Mouse (Mus musculus): ENCODE results near the gene Stt3a.

The Stt3a gene

GRCm38 (mm10) chr9:36769048-36769413 lies 1.6 kb upstream of the Stt3a start:
- peaks cover 1% of the 10 kb centered on the region for H3K36me3 ChIP-seq (ENCODE audit: control insufficient read depth, insufficient read depth, low read length, poor library complexity, severe bottlenecking)
- peak; percentile 7 for DNase-seq (ENCODE audit: low read depth, low spot score)
- H3K27me3 ChIP-seq (ENCODE audit: control insufficient read depth, insufficient read depth, low read length, poor library complexity, severe bottlenecking), result no peaks in the 10 kb centered on the region

DNA sequence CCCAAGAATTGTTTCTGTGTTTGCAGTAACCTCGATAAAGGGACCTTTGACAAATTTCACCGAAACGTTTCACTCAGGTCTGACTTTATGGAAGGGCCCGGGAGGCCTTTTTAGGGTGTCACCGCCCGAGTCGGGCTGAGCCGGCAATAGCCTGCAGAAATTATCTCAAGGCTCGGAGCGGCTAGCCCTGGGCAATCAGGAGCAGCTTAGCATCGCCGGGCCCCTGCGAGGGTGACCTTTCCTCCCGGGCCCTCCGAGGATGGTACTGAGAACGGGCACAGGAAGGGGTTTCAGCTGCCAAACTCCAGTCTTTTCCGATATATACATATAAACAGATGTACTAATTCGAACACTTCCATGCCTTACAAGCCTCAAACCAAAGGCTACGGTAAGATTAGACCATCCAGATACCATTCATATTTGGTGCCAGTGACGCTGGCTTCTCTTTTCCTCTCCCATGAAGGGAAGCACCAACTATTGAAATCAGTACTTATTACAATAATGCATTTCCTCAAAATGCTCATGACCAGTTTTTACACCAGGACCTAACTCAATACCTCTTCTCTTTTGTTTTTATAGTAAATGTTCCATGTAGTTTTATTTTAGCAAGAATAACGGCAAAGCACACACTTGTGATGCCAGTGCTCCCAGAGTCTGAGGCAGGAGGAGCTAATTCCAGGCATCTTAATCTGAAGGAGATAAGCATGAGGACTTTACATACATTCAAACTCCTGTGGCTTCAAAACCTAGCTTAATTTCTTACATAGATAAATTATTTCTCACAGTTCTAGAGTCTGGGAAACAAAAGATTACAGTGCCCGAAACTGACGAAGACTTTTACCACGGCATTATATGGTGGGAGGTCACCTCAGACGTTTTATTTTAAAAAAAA lies 923 bp upstream of the Stt3a start:
- DNase-seq (ENCODE audit: low read depth, low spot score), result no peak
- no peaks in the 10 kb centered on the region for H3K27me3 ChIP-seq (ENCODE audit: control insufficient read depth, insufficient read depth, low read length, poor library complexity, severe bottlenecking)
- peaks cover 3% of the 10 kb centered on the region for H3K36me3 ChIP-seq (ENCODE audit: control insufficient read depth, insufficient read depth, low read length, poor library complexity, severe bottlenecking)

- no peaks in the 10 kb centered on the region for H3K27me3 ChIP-seq (ENCODE audit: control insufficient read depth, insufficient read depth, low read length, poor library complexity, severe bottlenecking)
Measured at GRCm38 (mm10) chr9:36764378-36764777, 3.1 kb downstream of the Stt3a start.

GRCm38 (mm10) chr9:36727034-36727755 lies 40.3 kb downstream of the Stt3a start, which contains the start of gene Chek1:
Gene Chek1 (minus strand): TSS chr9:36727065.
- Histone ChIP-seq H3K27me3 (ENCODE audit: control insufficient read depth, insufficient read depth, low read length, poor library complexity, severe bottlenecking) (no peaks in the 10 kb centered on the region), H3K36me3 (ENCODE audit: control insufficient read depth, insufficient read depth, low read length, poor library complexity, severe bottlenecking) (peaks cover 2% of the 10 kb centered on the region; the same call in 1 of the 2 replicates)
- peak; percentile 6 for DNase-seq (ENCODE audit: low read depth, low spot score)

More at GRCm38 (mm10) chr9:36764378-36764777, 3.1 kb downstream of the Stt3a start:
- no peak for DNase-seq (ENCODE audit: low read depth, low spot score)
- peaks cover 9% of the 10 kb centered on the region for H3K36me3 ChIP-seq (ENCODE audit: control insufficient read depth, insufficient read depth, low read length, poor library complexity, severe bottlenecking)

DNA sequence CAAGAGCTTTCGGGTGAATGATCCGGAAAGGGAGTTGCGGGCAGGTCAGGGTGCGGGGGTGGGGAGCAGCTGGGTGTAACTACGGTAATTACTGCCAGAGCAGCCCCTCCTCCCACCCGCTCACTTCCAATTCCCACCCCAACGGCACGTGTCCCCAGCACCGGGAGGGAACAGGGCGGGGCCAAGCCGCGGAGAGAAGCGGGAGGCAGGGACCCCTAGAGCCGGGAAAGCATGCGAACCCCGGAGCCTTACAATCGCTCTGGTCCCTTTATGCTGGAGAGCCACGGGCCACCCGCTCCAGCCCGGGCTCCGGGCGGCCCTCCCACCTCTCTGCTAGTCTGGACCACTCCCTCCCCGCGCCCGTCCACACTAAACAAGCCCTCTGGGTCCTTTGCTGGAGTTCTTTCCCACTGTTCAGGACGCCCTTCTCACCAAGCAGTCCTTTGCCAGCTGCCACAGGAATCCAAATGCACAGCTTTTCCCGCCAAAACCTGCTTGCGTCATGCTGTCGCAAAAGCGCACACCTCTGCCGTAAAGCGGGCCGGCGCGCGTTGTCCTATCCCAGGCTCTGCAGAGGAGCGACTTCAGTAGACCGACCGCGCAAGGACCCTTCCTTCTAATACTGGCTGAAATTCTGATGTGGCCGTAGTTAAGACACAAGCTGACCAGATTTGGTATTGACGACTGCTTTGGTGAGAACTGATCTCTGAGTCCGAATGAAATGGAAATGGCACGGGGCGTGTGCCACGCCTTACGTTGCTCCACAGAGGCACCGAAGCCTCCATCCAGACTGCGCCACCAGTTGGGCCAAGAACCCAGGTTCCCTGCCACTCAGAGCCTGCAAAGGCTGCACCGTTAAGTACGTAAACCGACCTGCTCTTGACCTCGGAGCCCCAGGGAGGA lies 41.1 kb downstream of the Stt3a start:
- no peaks in the 10 kb centered on the region for H3K27me3 ChIP-seq (ENCODE audit: control insufficient read depth, insufficient read depth, low read length, poor library complexity, severe bottlenecking)
- DNase-seq (ENCODE audit: low read depth, low spot score), result peak; percentile 89

DNA sequence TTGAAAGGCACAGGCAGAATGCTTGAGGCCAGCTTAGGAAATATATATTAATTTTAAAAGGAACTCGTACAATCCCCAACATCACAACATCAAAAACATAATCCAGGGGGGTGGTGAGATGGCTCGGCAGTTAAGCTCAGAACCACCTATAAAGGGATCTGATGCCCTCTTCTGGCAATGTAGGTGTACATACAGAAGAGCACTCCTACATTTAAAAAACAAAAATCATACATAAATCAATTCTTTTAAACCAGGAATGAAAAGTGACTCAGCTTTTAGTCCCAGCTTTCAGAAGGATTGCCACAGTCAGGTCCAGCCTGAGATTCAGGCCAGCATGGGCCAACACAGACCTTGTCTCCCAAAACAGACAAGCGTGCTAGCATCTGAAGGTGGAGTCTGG lies 50.9 kb downstream of the Stt3a start:
- no peaks in the 10 kb centered on the region for H3K27me3 ChIP-seq (ENCODE audit: control insufficient read depth, insufficient read depth, low read length, poor library complexity, severe bottlenecking)
- no peaks in the 10 kb centered on the region for H3K36me3 ChIP-seq (ENCODE audit: control insufficient read depth, insufficient read depth, low read length, poor library complexity, severe bottlenecking)
- DNase-seq (ENCODE audit: low read depth, low spot score), result peak; percentile 4

More for the DNA sequence above, 41.1 kb downstream of the Stt3a start:
- H3K36me3 ChIP-seq (ENCODE audit: control insufficient read depth, insufficient read depth, low read length, poor library complexity, severe bottlenecking), result peaks cover 2% of the 10 kb centered on the region; the same call in 1 of the 2 replicates

GRCm38 (mm10) chr9:36707304-36707703 lies 60.2 kb downstream of the Stt3a start:
- no peak for DNase-seq (ENCODE audit: low read depth, low spot score)
- Histone ChIP-seq H3K27me3 (ENCODE audit: control insufficient read depth, insufficient read depth, low read length, poor library complexity, severe bottlenecking) (no peaks in the 10 kb centered on the region), H3K36me3 (ENCODE audit: control insufficient read depth, insufficient read depth, low read length, poor library complexity, severe bottlenecking) (no peaks in the 10 kb centered on the region)

- H3K36me3 ChIP-seq (ENCODE audit: control insufficient read depth, insufficient read depth, low read length, poor library complexity, severe bottlenecking), result no peaks in the 10 kb centered on the region
- H3K27me3 ChIP-seq (ENCODE audit: control insufficient read depth, insufficient read depth, low read length, poor library complexity, severe bottlenecking), result no peaks in the 10 kb centered on the region
- no peak for DNase-seq (ENCODE audit: low read depth, low spot score)
Measured at GRCm38 (mm10) chr9:36705923-36706322, 61.6 kb downstream of the Stt3a start.

DNA sequence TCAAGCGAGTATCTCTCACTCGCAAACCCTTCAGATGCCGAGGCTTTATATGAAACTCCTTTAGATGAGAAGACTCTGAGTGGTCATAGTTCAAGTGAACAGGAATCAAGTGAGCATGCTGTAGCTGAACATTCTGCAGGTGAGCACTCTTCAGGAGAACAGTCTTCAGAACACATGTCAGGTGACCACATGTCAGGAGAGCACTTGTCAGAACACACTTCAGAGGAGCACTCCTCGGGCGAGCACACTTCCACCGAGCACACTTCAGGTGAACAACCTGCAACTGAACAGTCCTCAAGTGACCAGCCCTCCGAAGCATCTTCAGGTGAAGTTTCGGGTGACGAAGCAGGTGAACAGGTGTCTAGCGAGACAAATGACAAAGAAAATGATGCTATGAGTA lies 73.2 kb downstream of the Stt3a start:
- H3K27me3 ChIP-seq (ENCODE audit: control insufficient read depth, insufficient read depth, low read length, poor library complexity, severe bottlenecking), result no peaks in the 10 kb centered on the region
- no peak for DNase-seq (ENCODE audit: low read depth, low spot score)
- H3K36me3 ChIP-seq (ENCODE audit: control insufficient read depth, insufficient read depth, low read length, poor library complexity, severe bottlenecking), result no peaks in the 10 kb centered on the region

- Histone ChIP-seq H3K27me3 (ENCODE audit: control insufficient read depth, insufficient read depth, low read length, poor library complexity, severe bottlenecking) (no peaks in the 10 kb centered on the region), H3K36me3 (ENCODE audit: control insufficient read depth, insufficient read depth, low read length, poor library complexity, severe bottlenecking) (no peaks in the 10 kb centered on the region)
- DNase-seq (ENCODE audit: low read depth, low spot score), result no peak
Measured at GRCm38 (mm10) chr9:36692920-36693319, 74.6 kb downstream of the Stt3a start, which contains the start of gene Acrv1. Gene Acrv1 (plus strand): TSS chr9:36693220.

- H3K36me3 ChIP-seq (ENCODE audit: control insufficient read depth, insufficient read depth, low read length, poor library complexity, severe bottlenecking), result no peaks in the 10 kb centered on the region
- H3K27me3 ChIP-seq (ENCODE audit: control insufficient read depth, insufficient read depth, low read length, poor library complexity, severe bottlenecking), result no peaks in the 10 kb centered on the region
- no peak for DNase-seq (ENCODE audit: low read depth, low spot score)
Measured at GRCm38 (mm10) chr9:36687329-36687728, 80.2 kb downstream of the Stt3a start.

DNA sequence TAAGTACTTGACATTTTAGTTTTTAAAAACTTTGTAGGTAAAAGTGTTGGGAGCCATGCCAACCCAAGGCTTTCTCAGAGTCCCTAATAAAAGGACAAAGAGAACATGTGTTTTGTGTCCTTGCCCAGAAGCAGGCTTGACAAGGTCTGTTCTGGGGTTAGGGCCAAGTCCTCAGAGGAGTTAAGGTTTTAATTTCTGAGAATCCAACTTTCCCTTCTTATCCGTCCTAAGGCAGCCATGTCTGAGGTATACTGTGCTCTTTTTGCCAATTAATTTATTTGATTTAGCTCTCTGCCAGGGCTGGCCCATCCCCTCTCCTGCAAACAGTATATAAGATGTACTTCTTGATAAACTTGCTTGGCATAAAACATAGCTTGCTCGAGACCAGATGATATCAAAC lies 86.1 kb downstream of the Stt3a start:
- Histone ChIP-seq H3K27me3 (ENCODE audit: control insufficient read depth, insufficient read depth, low read length, poor library complexity, severe bottlenecking) (no peaks in the 10 kb centered on the region), H3K36me3 (ENCODE audit: control insufficient read depth, insufficient read depth, low read length, poor library complexity, severe bottlenecking) (no peaks in the 10 kb centered on the region)
- no peak for DNase-seq (ENCODE audit: low read depth, low spot score)

All from splenic B cell, adult 2 months (primary cell).